Mouse (Mus musculus) kidney, embryonic 15.5 days (tissue): ENCODE measurements around the gene Rpl5. TPM values are rescaled to one million over a fixed set of nuclear protein-coding genes. Genes with fewer than 3 reads are reported as not detected.

Experiments
- ATAC-seq: fragments of 200-750 bp; cut with Nextera tagmentation; replicated peaks from 2 replicates; pipeline ENCODE4 v1.8.0; 2017; ENCODE audit warnings: moderate TSS enrichment; ENCODE audit not compliant: low FRiP score
- H3K27ac ChIP-seq: fragments of 300-500 bp; sonication (generic); 2 replicates; pipeline ENCODE4 v1.5.1; 2015; ENCODE audit warnings: mild to moderate bottlenecking, inconsistent platforms
- H3K27me3 ChIP-seq: fragments of 300-500 bp; sonication (generic); 2 replicates; pipeline ENCODE4 v1.6.1; 2015; ENCODE audit warnings: inconsistent platforms
- H3K36me3 ChIP-seq: fragments of 300-500 bp; sonication (generic); 2 replicates; pipeline ENCODE4 v1.6.1; 2015; ENCODE audit warnings: inconsistent platforms
- H3K4me1 ChIP-seq: fragments of 300-500 bp; sonication (generic); 2 replicates; pipeline ENCODE4 v1.6.1; 2015; ENCODE audit warnings: inconsistent platforms
- H3K4me2 ChIP-seq: fragments of 300-500 bp; sonication (generic); 2 replicates; pipeline ENCODE4 v1.6.1; 2015; ENCODE audit warnings: moderate library complexity, mild to moderate bottlenecking, inconsistent platforms
- H3K4me3 ChIP-seq: fragments of 300-500 bp; sonication (generic); replicated peaks from 2 replicates; pipeline ENCODE4 v1.5.1; 2015; ENCODE audit warnings: mild to moderate bottlenecking, inconsistent platforms
- H3K9ac ChIP-seq: fragments of 300-500 bp; sonication (generic); 2 replicates; pipeline ENCODE4 v1.6.1; 2015; ENCODE audit warnings: mild to moderate bottlenecking, inconsistent platforms
- H3K9me3 ChIP-seq: fragments of 300-500 bp; sonication (generic); replicated peaks from 2 replicates; pipeline ENCODE4 v1.6.1; 2016; ENCODE audit warnings: inconsistent platforms
- WGBS: fragments of 180-500 bp; shearing (Covaris S2); methylation state at CpG from one replicate; pipeline ENCODE4 v1.1.7; 2015; ENCODE audit warnings: mixed read lengths; 5-methylcytosine and 5-hydroxymethylcytosine counted together
- polyA plus RNA-seq: library from polyadenylated mRNA; unstranded; fragments of >200 nt; fragmentation: Nextera tagmentation; extraction: Ambion mirVana; gene quantifications from 2 replicates; pipeline ENCODE4 v1.2.1, GENCODE M21; 2015

Rpl5 gene
- polyA plus RNA-seq, 1 experiment from 2014 or later: 85.4 TPM

DNA sequence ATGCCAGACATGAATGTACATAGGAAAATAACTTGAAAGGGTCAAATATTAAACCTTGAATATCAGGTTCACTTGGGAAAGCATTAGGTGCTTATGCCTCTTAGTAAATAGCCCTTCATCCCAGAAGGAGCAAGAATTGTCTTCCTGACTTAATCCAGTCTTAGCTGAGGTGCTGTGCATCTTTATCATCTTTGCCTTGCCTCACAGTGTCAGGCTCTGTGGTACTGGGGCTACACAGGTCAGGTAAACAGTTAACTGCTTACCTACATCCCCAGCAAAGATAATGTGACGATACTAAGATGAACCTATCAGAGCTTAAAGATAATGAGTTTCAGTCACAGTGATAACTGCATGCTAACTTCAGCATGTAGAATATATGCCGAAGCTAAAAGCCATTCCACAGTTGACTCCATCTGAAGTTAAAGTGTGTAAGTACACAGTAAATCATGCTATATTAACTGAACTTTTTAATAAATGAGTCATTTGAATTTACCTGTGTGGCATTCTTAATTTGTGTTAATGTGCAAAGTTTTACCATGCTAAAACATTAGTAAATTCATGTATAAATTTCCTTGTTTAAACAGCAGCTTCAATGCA, 8.3 kb downstream of the Rpl5 start:
- 87% methylated on average over 2 of the region's 2 CpGs for WGBS

GRCm38 (mm10) chr5:107909668-107910067, 9.4 kb downstream of the Rpl5 start:
- Histone ChIP-seq H3K4me2 (no peak overlapping the region), H3K4me3 (no peak overlapping the region), H3K4me1 (no peaks in the 10 kb centered on the region), H3K27me3 (no peaks in the 10 kb centered on the region), H3K36me3 (peaks cover 59% of the 10 kb centered on the region), H3K27ac (no peak overlapping the region), H3K9me3 (no peaks in the 10 kb centered on the region), H3K9ac (no peak overlapping the region)
- ATAC-seq: no peak
- 88% methylated on average over 3 of the region's 3 CpGs for WGBS

More for the DNA sequence above, 8.3 kb downstream of the Rpl5 start:
- Histone ChIP-seq H3K36me3 (peaks cover 69% of the 10 kb centered on the region), H3K9me3 (no peaks in the 10 kb centered on the region), H3K4me3 (no peak overlapping the region), H3K4me2 (no peak overlapping the region), H3K9ac (no peak overlapping the region), H3K27me3 (no peaks in the 10 kb centered on the region), H3K4me1 (no peaks in the 10 kb centered on the region), H3K27ac (no peak overlapping the region)
- no peak for ATAC-seq

GRCm38 (mm10) chr5:107910084-107910616, 9.8 kb downstream of the Rpl5 start:
- ATAC-seq: no peak
- peaks cover 54% of the 10 kb centered on the region for H3K36me3 ChIP-seq

GRCm38 (mm10) chr5:107911012-107911411, 10.7 kb downstream of the Rpl5 start:
- Histone ChIP-seq H3K4me2 (no peak overlapping the region), H3K27ac (no peak overlapping the region), H3K4me3 (no peak overlapping the region), H3K4me1 (no peaks in the 10 kb centered on the region), H3K9ac (no peak overlapping the region), H3K9me3 (no peaks in the 10 kb centered on the region), H3K36me3 (peaks cover 45% of the 10 kb centered on the region), H3K27me3 (no peaks in the 10 kb centered on the region)
- ATAC-seq: no peak
- WGBS: 90% methylated on average over 5 of the region's 5 CpGs

More at GRCm38 (mm10) chr5:107910084-107910616, 9.8 kb downstream of the Rpl5 start:
- Histone ChIP-seq H3K4me3 (no peak overlapping the region), H3K9me3 (no peaks in the 10 kb centered on the region), H3K4me1 (no peaks in the 10 kb centered on the region), H3K9ac (no peak overlapping the region), H3K27me3 (no peaks in the 10 kb centered on the region), H3K27ac (no peak overlapping the region), H3K4me2 (no peak overlapping the region)
- WGBS: 68% methylated on average over 5 of the region's 5 CpGs

GRCm38 (mm10) chr5:107915280-107915679, 15.0 kb downstream of the Rpl5 start:
- 53% methylated on average over 4 of the region's 4 CpGs for WGBS
- no peak for ATAC-seq

GRCm38 (mm10) chr5:107921400-107922252, 21.3 kb downstream of the Rpl5 start:
- ATAC-seq: peak; percentile 45; the same call in 1 of the 2 replicates
- 70% methylated on average over 2 of the region's 2 CpGs for WGBS

More at GRCm38 (mm10) chr5:107915280-107915679, 15.0 kb downstream of the Rpl5 start:
- Histone ChIP-seq H3K4me3 (no peak overlapping the region), H3K4me2 (no peak overlapping the region), H3K9ac (no peak overlapping the region), H3K9me3 (no peaks in the 10 kb centered on the region), H3K27me3 (no peaks in the 10 kb centered on the region), H3K27ac (no peak overlapping the region), H3K4me1 (no peaks in the 10 kb centered on the region), H3K36me3 (peaks cover 3% of the 10 kb centered on the region)

DNA sequence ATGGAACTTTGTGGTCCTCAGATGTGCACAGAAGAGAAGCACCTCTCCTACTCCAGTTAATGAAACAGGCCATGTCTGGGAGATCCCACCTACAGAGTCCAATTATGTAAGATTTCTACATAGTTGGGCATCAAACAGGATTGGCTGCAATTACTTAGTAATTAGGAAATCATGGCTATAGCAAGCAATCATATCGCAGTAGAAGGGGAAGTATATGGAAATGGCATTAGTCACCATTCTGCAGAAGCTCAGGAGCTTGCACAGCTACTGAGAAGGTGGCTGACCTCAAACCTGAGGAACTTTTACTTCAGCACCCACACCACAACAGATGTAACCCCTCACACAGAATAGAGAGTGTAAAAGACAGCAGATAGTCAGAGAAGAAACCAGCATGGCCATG, 22.5 kb downstream of the Rpl5 start:
- H3K36me3 ChIP-seq: no peaks in the 10 kb centered on the region
- 92% methylated on average over 1 of the region's 1 CpGs for WGBS
- no peaks in the 10 kb centered on the region for H3K4me1 ChIP-seq
- H3K4me3 ChIP-seq: no peak overlapping the region
- H3K27me3 ChIP-seq: no peaks in the 10 kb centered on the region
- H3K9me3 ChIP-seq: no peaks in the 10 kb centered on the region
- no peak overlapping the region for H3K9ac ChIP-seq
- no peak overlapping the region for H3K4me2 ChIP-seq
- no peak overlapping the region for H3K27ac ChIP-seq
- ATAC-seq: no peak

More at GRCm38 (mm10) chr5:107921400-107922252, 21.3 kb downstream of the Rpl5 start:
- no peaks in the 10 kb centered on the region for H3K27me3 ChIP-seq
- H3K9ac ChIP-seq: no peak overlapping the region
- H3K4me2 ChIP-seq: no peak overlapping the region
- no peak overlapping the region for H3K4me3 ChIP-seq
- no peaks in the 10 kb centered on the region for H3K36me3 ChIP-seq
- no peaks in the 10 kb centered on the region for H3K9me3 ChIP-seq
- H3K27ac ChIP-seq: no peak overlapping the region
- no peaks in the 10 kb centered on the region for H3K4me1 ChIP-seq

GRCm38 (mm10) chr5:107924564-107924963, 24.3 kb downstream of the Rpl5 start:
- Histone ChIP-seq H3K9ac (no peak overlapping the region), H3K4me2 (no peak overlapping the region), H3K27ac (no peak overlapping the region), H3K9me3 (no peaks in the 10 kb centered on the region), H3K27me3 (no peaks in the 10 kb centered on the region), H3K36me3 (no peaks in the 10 kb centered on the region), H3K4me1 (no peaks in the 10 kb centered on the region), H3K4me3 (no peak overlapping the region)
- WGBS: 87% methylated on average over 8 of the region's 8 CpGs
- ATAC-seq: no peak

DNA sequence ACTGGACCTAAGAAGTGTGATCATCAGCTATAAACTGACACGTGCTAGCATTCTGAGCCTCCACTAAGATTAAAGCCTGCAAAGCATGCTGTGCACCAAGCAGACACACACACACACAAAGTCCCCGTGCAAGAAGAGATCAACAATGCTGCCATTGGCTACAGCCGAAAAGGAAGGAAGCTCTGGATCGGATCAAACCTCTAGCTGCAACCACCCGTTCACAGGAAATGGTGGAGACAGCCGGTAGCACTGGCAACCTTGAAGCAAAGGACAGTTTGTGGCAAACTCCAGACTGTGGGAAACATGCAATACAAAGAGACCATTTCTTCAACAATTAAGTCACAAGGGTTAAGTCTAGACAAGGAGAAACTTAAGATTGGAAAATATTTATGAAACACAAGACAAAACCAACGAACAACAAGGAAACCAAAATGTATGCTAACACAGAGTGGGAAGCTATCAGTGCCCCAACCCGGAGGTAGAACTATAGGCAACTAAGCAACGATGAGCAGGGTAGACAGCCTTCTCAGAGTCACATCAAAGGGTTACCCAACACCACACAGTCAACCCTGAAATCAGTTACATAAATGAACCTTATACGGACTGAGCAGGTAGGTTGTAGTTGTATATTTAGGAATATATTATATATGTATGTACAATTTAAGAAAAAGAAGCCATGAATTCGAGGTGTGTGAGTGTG, 26.4 kb downstream of the Rpl5 start:
- H3K27me3 ChIP-seq: no peaks in the 10 kb centered on the region
- no peak overlapping the region for H3K4me2 ChIP-seq
- H3K4me1 ChIP-seq: no peaks in the 10 kb centered on the region
- no peak for ATAC-seq
- WGBS: 78% methylated on average over 11 of the region's 11 CpGs
- no peak overlapping the region for H3K9ac ChIP-seq
- no peaks in the 10 kb centered on the region for H3K9me3 ChIP-seq
- H3K36me3 ChIP-seq: no peaks in the 10 kb centered on the region
- H3K4me3 ChIP-seq: no peak overlapping the region
- no peak overlapping the region for H3K27ac ChIP-seq

DNA sequence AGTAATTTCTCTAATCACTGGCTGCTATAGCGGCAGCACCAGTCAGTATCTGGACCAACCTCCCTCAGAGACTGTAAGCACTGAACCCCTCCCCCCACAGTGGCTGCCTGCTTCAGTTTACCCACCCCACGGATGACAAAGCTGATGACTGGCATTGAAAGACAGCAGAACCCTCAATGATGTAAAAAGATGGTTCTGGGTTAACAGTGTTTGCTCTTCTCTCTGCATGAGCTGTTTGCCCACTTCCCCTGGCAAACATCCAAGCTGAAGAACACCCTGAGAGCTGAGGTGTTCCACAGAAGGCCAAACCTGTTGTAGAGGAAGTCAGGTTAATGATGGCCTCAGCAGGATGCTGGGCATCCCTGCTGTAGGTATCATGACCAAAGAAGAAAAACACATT, 32.3 kb downstream of the Rpl5 start:
- no peak overlapping the region for H3K4me3 ChIP-seq
- H3K9me3 ChIP-seq: no peaks in the 10 kb centered on the region
- WGBS: 65% methylated on average over 2 of the region's 2 CpGs
- H3K27ac ChIP-seq: no peak overlapping the region
- H3K4me2 ChIP-seq: no peak overlapping the region
- no peak overlapping the region for H3K9ac ChIP-seq
- H3K4me1 ChIP-seq: no peaks in the 10 kb centered on the region
- no peak for ATAC-seq
- H3K36me3 ChIP-seq: no peaks in the 10 kb centered on the region
- H3K27me3 ChIP-seq: no peaks in the 10 kb centered on the region

DNA sequence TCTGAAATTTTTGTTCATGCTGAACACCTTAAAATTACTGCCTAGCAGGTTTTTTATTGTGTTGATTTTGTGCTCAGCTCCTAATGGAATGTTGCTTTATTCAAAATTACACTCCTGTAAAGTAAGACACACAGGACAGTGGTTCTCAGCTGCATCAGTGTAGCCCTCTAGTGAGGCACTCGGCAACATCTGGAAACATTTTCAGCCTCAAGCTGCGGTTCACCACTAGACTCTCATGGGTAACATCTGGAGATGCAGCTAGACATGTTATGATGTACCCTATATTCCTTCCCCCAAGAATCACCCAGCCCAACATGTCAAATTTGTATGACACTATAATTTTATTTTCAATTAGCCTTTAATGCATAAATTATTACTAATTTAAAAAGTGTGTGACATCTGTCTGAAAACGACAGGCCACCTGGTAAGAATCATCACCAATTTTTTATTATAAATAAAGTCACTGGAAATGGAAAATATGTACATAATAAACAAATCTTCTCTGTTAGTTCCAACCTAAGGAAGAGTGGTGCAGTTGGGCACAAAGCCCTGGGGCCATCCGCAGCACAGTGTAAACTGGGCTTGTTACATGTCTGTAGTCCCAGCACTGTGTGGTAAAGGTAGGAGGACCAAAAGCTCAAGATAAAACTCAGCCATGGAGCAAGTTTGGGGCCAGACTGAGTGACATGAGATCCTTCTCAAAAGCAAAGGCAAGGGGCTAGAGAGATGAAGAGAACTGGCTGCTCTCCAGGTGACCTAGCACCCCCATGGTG, 33.1 kb downstream of the Rpl5 start:
- ATAC-seq: no peak
- Histone ChIP-seq H3K4me3 (no peak overlapping the region), H3K27me3 (no peaks in the 10 kb centered on the region), H3K9ac (no peak overlapping the region), H3K27ac (no peak overlapping the region), H3K36me3 (no peaks in the 10 kb centered on the region), H3K4me2 (no peak overlapping the region), H3K4me1 (no peaks in the 10 kb centered on the region), H3K9me3 (no peaks in the 10 kb centered on the region)
- WGBS: 78% methylated on average over 4 of the region's 4 CpGs
